Mouse (Mus musculus) CD4-positive helper T cell, adult 2 months (primary cell): ENCODE results near the gene Fbxl19.

ENCODE experiments used
- DNase-seq: peaks from one replicate; pipeline ENCODE4 v3.0.0-alpha.2; 2012; ENCODE audit warnings: low read depth, missing footprints, low spot score

Gene Fbxl19

GRCm38 (mm10) chr7:127800435-127801009, 56.2 kb downstream of the Fbxl19 start, which contains the start of gene Hsd3b7:
Gene Hsd3b7, plus strand, starts transcription at chr7:127800604.
- peak; percentile 73 for DNase-seq

GRCm38 (mm10) chr7:127801010-127801621, 56.8 kb downstream of the Fbxl19 start:
- DNase-seq = no peak

- no peak for DNase-seq
Observed at GRCm38 (mm10) chr7:127802313-127802712, 58.0 kb downstream of the Fbxl19 start.

GRCm38 (mm10) chr7:127808821-127809220, 64.5 kb downstream of the Fbxl19 start:
- no peak for DNase-seq

GRCm38 (mm10) chr7:127809846-127810245, 65.5 kb downstream of the Fbxl19 start:
- DNase-seq = no peak

- no peak for DNase-seq
Observed at GRCm38 (mm10) chr7:127810650-127811049, 66.3 kb downstream of the Fbxl19 start.

- DNase-seq = no peak
Observed at GRCm38 (mm10) chr7:127811240-127811639, 66.9 kb downstream of the Fbxl19 start.

- DNase-seq = no peak
Observed at GRCm38 (mm10) chr7:127812292-127812691, 67.9 kb downstream of the Fbxl19 start.

- no peak for DNase-seq
Observed at GRCm38 (mm10) chr7:127813821-127814220, 69.5 kb downstream of the Fbxl19 start.

- DNase-seq = no peak
Observed at GRCm38 (mm10) chr7:127814241-127814921, 70.0 kb downstream of the Fbxl19 start.

- DNase-seq = no peak
Observed at GRCm38 (mm10) chr7:127815116-127815665, 70.8 kb downstream of the Fbxl19 start.

- no peak for DNase-seq
Observed at GRCm38 (mm10) chr7:127815954-127816821, 71.8 kb downstream of the Fbxl19 start.

- DNase-seq = no peak
Observed at GRCm38 (mm10) chr7:127817053-127817452, 72.7 kb downstream of the Fbxl19 start.

GRCm38 (mm10) chr7:127817776-127818175, 73.4 kb downstream of the Fbxl19 start:
- no peak for DNase-seq
